Mouse (Mus musculus): ENCODE measurements around the gene Tubd1. TPM values are rescaled to one million over a fixed set of nuclear protein-coding genes. Genes with fewer than 3 reads are reported as not detected.

The Tubd1 gene
- polyA plus RNA-seq, 1 experiment = 6.6 TPM

- no peaks in the 10 kb centered on the region for H3K79me2 ChIP-seq (ENCODE audit: control insufficient read depth, insufficient read depth)
- TF ChIP-seq SRF (IDR thresholded peaks at IDR 0.05; ENCODE audit: control insufficient read depth, insufficient read length, low read depth) (no peak), MYOD1 (IDR thresholded peaks at IDR 0.05; ENCODE audit: control insufficient read depth in 1 of 3, insufficient read length in 2 of 3, low read depth in 2 of 3) (no peak), CEBPB (IDR thresholded peaks at IDR 0.05; ENCODE audit: insufficient read depth, poor library complexity, severe bottlenecking) (no peak), TCF3 (IDR thresholded peaks at IDR 0.05; ENCODE audit: insufficient read length, low read depth) (no peak), MAX (IDR thresholded peaks at IDR 0.05; ENCODE audit: low read depth) (no peak), MYOG (IDR thresholded peaks at IDR 0.05; ENCODE audit: control insufficient read depth in 1 of 3, insufficient read depth in 1 of 3, insufficient read length in 2 of 3, low read depth in 2 of 3) (no peak)
- no peaks in the 10 kb centered on the region for H3K27me3 ChIP-seq (ENCODE audit: control insufficient read depth, insufficient read depth, insufficient read length)
- no peak overlapping the region for H3K4me3 ChIP-seq
- H3ac ChIP-seq (ENCODE audit: control insufficient read depth, insufficient read length) = no peak overlapping the region
- no peak overlapping the region for H3K4me2 ChIP-seq (ENCODE audit: low read depth)
- no peaks in the 10 kb centered on the region for H3K36me3 ChIP-seq (ENCODE audit: control insufficient read depth, insufficient read depth)
Observed at GRCm38 (mm10) chr11:86574408-86574807, 29.6 kb downstream of the Tubd1 start.

GRCm38 (mm10) chr11:86575632-86576378 is 31.0 kb downstream of the Tubd1 start:
- H3K36me3 ChIP-seq (ENCODE audit: control insufficient read depth, insufficient read depth) = no peaks in the 10 kb centered on the region
- peak overlapping the region; percentile 92 for H3K4me2 ChIP-seq (ENCODE audit: low read depth)
- no peaks in the 10 kb centered on the region for H3K27me3 ChIP-seq (ENCODE audit: control insufficient read depth, insufficient read depth, insufficient read length)
- H3ac ChIP-seq (ENCODE audit: control insufficient read depth, insufficient read length) = no peak overlapping the region
- no peaks in the 10 kb centered on the region for H3K79me2 ChIP-seq (ENCODE audit: control insufficient read depth, insufficient read depth)
- no peak overlapping the region for H3K4me3 ChIP-seq
- TF ChIP-seq USF1 (IDR thresholded peaks at IDR 0.05; ENCODE audit: low read depth) (no peak), REST (IDR thresholded peaks at IDR 0.05; ENCODE audit: insufficient read depth, insufficient read length) (no peak), SRF (IDR thresholded peaks at IDR 0.05; ENCODE audit: control insufficient read depth, insufficient read length, low read depth) (no peak)

GRCm38 (mm10) chr11:86577231-86577630 is 32.4 kb downstream of the Tubd1 start:
- no peaks in the 10 kb centered on the region for H3K27me3 ChIP-seq (ENCODE audit: control insufficient read depth, insufficient read depth, insufficient read length)
- no peak overlapping the region for H3ac ChIP-seq (ENCODE audit: control insufficient read depth, insufficient read length)
- peaks cover 3% of the 10 kb centered on the region for H3K79me2 ChIP-seq (ENCODE audit: control insufficient read depth, insufficient read depth)
- H3K4me2 ChIP-seq (ENCODE audit: low read depth) = peak overlapping the region; percentile 92
- peaks cover under 1% of the 10 kb centered on the region for H3K36me3 ChIP-seq (ENCODE audit: control insufficient read depth, insufficient read depth)
- TF ChIP-seq REST (IDR thresholded peaks at IDR 0.05; ENCODE audit: insufficient read depth, insufficient read length) = no peak
- TF ChIP-seq MYOG (IDR thresholded peaks at IDR 0.05; ENCODE audit: control insufficient read depth in 1 of 3, insufficient read depth in 1 of 3, insufficient read length in 2 of 3, low read depth in 2 of 3) = no peak
- 0 out of 2 replicates have a peak, but pooled peaks have one; percentile 14 for TF ChIP-seq CEBPB (IDR thresholded peaks at IDR 0.05; ENCODE audit: insufficient read depth, poor library complexity, severe bottlenecking)
- no peak for TF ChIP-seq E2F4 (IDR thresholded peaks at IDR 0.05; ENCODE audit: insufficient read depth)
- TF ChIP-seq MAX (IDR thresholded peaks at IDR 0.05; ENCODE audit: low read depth) = no peak
- no peak for TF ChIP-seq TCF12 (IDR thresholded peaks at IDR 0.05; ENCODE audit: insufficient read depth, poor library complexity, severe bottlenecking)
- peak; percentile 38 for TF ChIP-seq POLR2AphosphoS2 (IDR thresholded peaks at IDR 0.05; ENCODE audit: insufficient read length, low read depth)
- TF ChIP-seq USF1 (IDR thresholded peaks at IDR 0.05; ENCODE audit: low read depth) = no peak
- TF ChIP-seq POLR2A (IDR thresholded peaks at IDR 0.05; ENCODE audit: insufficient read length, low read depth) = peak; percentile 45
- no peak for TF ChIP-seq TCF3 (IDR thresholded peaks at IDR 0.05; ENCODE audit: insufficient read length, low read depth)
- peak; percentile 91 for TF ChIP-seq SRF (IDR thresholded peaks at IDR 0.05; ENCODE audit: control insufficient read depth, insufficient read length, low read depth)
- peak in 2 of 3 experiments; percentile 22 to 41 for TF ChIP-seq MYOD1 (IDR thresholded peaks at IDR 0.05; ENCODE audit: control insufficient read depth in 1 of 3, insufficient read length in 2 of 3, low read depth in 2 of 3)
- H3K4me3 ChIP-seq = no peak overlapping the region

GRCm38 (mm10) chr11:86578106-86578808 is 33.5 kb downstream of the Tubd1 start:
- no peak overlapping the region for H3K4me3 ChIP-seq

More at GRCm38 (mm10) chr11:86578106-86578808, 33.5 kb downstream of the Tubd1 start:
- H3ac ChIP-seq (ENCODE audit: control insufficient read depth, insufficient read length) = no peak overlapping the region
- TF ChIP-seq POLR2A (IDR thresholded peaks at IDR 0.05; ENCODE audit: insufficient read length, low read depth) (peak; percentile 26), MAX (IDR thresholded peaks at IDR 0.05; ENCODE audit: low read depth) (no peak), SRF (IDR thresholded peaks at IDR 0.05; ENCODE audit: control insufficient read depth, insufficient read length, low read depth) (no peak), TCF3 (IDR thresholded peaks at IDR 0.05; ENCODE audit: insufficient read length, low read depth) (no peak), USF1 (IDR thresholded peaks at IDR 0.05; ENCODE audit: low read depth) (no peak), MYOD1 (IDR thresholded peaks at IDR 0.05; ENCODE audit: control insufficient read depth in 1 of 3, insufficient read length in 2 of 3, low read depth in 2 of 3) (peak in 2 of 3 experiments; percentile 75 to 84), TCF12 (IDR thresholded peaks at IDR 0.05; ENCODE audit: insufficient read depth, poor library complexity, severe bottlenecking) (no peak), MYOG (IDR thresholded peaks at IDR 0.05; ENCODE audit: control insufficient read depth in 1 of 3, insufficient read depth in 1 of 3, insufficient read length in 2 of 3, low read depth in 2 of 3) (peak in 2 of 3 experiments; percentile 35 to 80), POLR2AphosphoS2 (IDR thresholded peaks at IDR 0.05; ENCODE audit: insufficient read length, low read depth) (peak; percentile 63)
- H3K27me3 ChIP-seq (ENCODE audit: control insufficient read depth, insufficient read depth, insufficient read length) = no peaks in the 10 kb centered on the region
- H3K4me2 ChIP-seq (ENCODE audit: low read depth) = peak overlapping the region; percentile 92
- H3K36me3 ChIP-seq (ENCODE audit: control insufficient read depth, insufficient read depth) = peaks cover 11% of the 10 kb centered on the region
- H3K79me2 ChIP-seq (ENCODE audit: control insufficient read depth, insufficient read depth) = peaks cover 13% of the 10 kb centered on the region
